Mouse (Mus musculus): Measurements from ENCODE around the gene Arhgap9. TPM values are rescaled to one million over a fixed set of nuclear protein-coding genes. Genes with fewer than 3 reads are reported as not detected.

Gene Arhgap9
- polyA plus RNA-seq, 1 experiment from 2014 or later: 6.7 TPM

DNA sequence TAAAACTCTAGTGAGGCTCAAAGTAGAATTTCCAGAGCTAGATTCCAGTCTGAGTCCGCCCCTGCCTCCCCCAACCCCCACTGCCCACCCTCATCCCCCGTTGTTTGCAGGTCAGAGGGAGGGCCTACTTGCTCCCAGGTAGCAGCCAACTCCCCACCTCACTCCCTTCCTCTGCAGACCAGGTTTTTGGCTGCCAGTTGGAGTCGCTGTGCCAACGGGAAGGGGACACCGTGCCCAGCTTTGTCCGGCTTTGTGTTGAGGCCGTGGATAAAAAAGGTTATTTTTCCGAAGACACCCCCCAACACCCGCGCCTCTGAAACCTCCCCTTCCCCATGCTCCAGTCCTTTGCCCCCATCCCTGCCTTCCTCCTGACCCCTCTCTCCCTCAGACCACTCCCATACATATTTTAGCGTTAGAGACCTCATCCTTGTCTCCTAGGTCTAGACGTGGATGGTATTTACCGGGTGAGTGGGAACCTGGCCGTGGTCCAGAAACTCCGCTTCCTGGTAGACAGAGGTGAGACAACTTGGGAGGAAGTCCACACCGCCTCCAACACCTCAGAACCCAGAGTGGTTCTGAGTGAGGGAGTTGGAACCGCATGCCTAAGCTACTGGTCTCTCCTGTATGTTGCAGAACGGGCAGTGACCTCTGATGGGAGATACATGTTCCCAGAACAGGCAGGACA, 5.8 kb downstream of the Arhgap9 start:
- H3K4me2 ChIP-seq (replicated peaks): no peak overlapping the region
- peaks cover 39% of the 10 kb centered on the region for H3K27me3 ChIP-seq (replicated peaks)
- no peaks in the 10 kb centered on the region for H3K9me3 ChIP-seq
- peaks cover 17% of the 10 kb centered on the region for H3K4me1 ChIP-seq (replicated peaks)
- no peak overlapping the region for H3K27ac ChIP-seq
- H3K36me3 ChIP-seq: no peaks in the 10 kb centered on the region; the same call in 1 of the 2 replicates
- no peak overlapping the region for H3K4me3 ChIP-seq (replicated peaks)
- no peak for ATAC-seq
- 54% methylated on average over 18 of the region's 18 CpGs for WGBS
- no peak overlapping the region for H3K9ac ChIP-seq

DNA sequence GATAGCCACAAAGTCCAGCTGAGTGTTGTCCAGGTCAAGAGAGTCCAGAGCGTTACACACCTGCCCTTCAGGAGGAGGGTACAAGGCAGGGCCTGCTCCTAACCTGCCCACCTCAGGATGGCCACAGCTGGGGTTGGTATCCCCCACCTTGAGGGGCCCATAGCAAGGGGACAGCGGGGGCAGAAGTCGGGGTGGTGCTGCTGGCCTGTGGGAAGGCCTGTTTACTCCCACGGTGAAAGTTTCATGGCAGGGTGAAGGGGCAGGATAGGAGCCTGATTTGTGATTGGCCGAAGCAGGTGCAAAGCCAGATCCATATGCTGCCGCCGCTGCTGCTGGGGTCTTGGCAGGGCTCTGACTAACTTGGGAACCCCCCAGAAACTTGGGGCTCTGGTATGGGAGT, 8.4 kb downstream of the Arhgap9 start:
- ATAC-seq: no peak
- H3K4me2 ChIP-seq (replicated peaks): no peak overlapping the region
- H3K27me3 ChIP-seq (replicated peaks): peaks cover 39% of the 10 kb centered on the region
- H3K9ac ChIP-seq: no peak overlapping the region
- peaks cover 16% of the 10 kb centered on the region for H3K4me1 ChIP-seq (replicated peaks)
- no peaks in the 10 kb centered on the region for H3K9me3 ChIP-seq
- H3K27ac ChIP-seq: no peak overlapping the region
- H3K4me3 ChIP-seq (replicated peaks): no peak overlapping the region
- WGBS: 77% methylated on average over 7 of the region's 7 CpGs
- peaks cover 4% of the 10 kb centered on the region; the same call in 1 of the 2 replicates for H3K36me3 ChIP-seq

DNA sequence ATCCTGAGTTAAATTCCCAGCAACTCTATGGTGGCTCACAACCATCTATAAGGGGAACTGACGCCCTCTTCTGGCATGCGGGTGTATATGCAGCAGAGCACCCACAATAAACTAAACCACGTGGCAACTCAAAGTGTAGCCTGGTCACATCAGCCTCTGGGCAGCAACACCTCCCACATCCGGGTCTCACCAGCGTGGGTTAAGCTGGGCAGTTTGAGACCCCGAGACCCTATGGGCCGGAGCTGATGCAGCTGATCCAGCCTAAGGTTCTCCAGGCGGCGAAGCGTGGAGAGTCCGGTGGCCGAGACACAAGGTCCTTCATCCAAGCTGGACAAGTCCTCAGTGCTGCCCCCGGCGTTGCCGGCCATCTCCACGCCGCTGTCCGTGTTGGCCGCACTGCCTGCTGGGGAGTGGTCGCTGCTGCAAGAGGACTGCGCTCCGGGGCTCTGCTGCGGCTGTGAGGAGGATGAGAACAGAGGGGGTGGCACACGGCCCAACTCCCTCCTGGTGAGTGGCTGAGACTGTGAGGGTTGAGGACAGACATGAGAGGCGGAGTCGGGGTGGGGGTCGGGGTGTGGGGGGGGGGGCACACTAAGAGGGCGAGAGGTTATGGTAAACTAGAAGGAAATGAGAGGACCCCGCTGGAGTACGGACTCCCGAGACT, 10.6 kb downstream of the Arhgap9 start:
- peaks cover 25% of the 10 kb centered on the region for H3K27me3 ChIP-seq (replicated peaks)
- 0 out of 2 replicates have a peak, but pooled peaks have one; percentile 29 for ATAC-seq
- no peak overlapping the region for H3K9ac ChIP-seq
- no peaks in the 10 kb centered on the region for H3K9me3 ChIP-seq
- no peak overlapping the region for H3K27ac ChIP-seq
- no peaks in the 10 kb centered on the region for H3K4me1 ChIP-seq (replicated peaks)
- 48% methylated on average over 31 of the region's 31 CpGs for WGBS
- no peak overlapping the region for H3K4me3 ChIP-seq (replicated peaks)
- H3K4me2 ChIP-seq (replicated peaks): peak overlapping the region; percentile 40
- H3K36me3 ChIP-seq: peaks cover 4% of the 10 kb centered on the region; the same call in 1 of the 2 replicates

DNA sequence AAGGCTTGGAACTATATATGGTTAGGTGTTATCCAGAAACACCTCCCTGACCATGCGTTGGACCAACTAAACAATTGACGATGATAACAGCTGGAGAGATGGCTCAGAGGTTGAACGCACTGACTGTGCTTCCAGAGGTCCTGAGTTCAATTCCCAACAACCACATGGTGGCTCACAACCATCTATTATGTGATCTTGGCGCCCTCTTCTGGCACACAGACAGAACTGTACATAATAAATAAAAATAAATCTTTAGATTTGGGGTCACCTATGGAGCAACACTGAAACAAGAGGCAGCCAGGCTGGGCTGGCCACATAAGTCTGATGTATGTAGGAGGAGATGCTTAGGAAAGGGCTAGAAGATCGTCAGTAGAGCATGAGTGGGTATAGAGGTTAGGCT, 11.4 kb downstream of the Arhgap9 start:
- WGBS: 65% methylated on average over 5 of the region's 5 CpGs
- Histone ChIP-seq H3K9me3 (no peaks in the 10 kb centered on the region), H3K4me1 (replicated peaks) (no peaks in the 10 kb centered on the region), H3K36me3 (peaks cover 4% of the 10 kb centered on the region; the same call in 1 of the 2 replicates), H3K27me3 (replicated peaks) (peaks cover 18% of the 10 kb centered on the region), H3K9ac (no peak overlapping the region), H3K27ac (no peak overlapping the region), H3K4me3 (replicated peaks) (no peak overlapping the region), H3K4me2 (replicated peaks) (no peak overlapping the region)
- no peak for ATAC-seq

DNA sequence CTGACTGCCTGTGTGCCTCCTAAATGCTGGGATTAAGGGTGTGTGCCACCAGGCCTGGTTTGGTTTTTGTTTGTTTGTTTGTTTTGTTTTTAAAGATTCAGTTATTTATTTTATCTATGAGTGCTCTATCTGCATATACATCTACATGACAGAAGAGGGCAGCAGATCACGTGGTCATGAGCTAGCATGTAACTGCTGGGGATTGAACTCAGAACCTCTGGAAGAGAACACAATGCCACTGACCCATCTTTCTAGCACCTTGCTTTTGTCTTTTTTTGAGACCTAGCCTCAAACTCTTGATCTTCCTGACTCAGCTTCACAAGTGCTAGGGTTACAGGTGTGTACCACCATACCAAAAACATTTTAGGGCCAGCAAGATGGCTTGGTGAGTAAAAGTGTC, 13.5 kb downstream of the Arhgap9 start:
- Histone ChIP-seq H3K9ac (no peak overlapping the region), H3K4me3 (replicated peaks) (no peak overlapping the region), H3K36me3 (0 out of 2 replicates have a peak, but pooled peaks cover 4% of the 10 kb centered on the region), H3K4me2 (replicated peaks) (no peak overlapping the region), H3K9me3 (no peaks in the 10 kb centered on the region), H3K27ac (no peak overlapping the region), H3K27me3 (replicated peaks) (0 out of 2 replicates have a peak, but pooled peaks cover 2% of the 10 kb centered on the region), H3K4me1 (replicated peaks) (peaks cover 8% of the 10 kb centered on the region; the same call in 1 of the 2 replicates)
- no peak for ATAC-seq
- WGBS: 56% methylated on average over 1 of the region's 1 CpGs

DNA sequence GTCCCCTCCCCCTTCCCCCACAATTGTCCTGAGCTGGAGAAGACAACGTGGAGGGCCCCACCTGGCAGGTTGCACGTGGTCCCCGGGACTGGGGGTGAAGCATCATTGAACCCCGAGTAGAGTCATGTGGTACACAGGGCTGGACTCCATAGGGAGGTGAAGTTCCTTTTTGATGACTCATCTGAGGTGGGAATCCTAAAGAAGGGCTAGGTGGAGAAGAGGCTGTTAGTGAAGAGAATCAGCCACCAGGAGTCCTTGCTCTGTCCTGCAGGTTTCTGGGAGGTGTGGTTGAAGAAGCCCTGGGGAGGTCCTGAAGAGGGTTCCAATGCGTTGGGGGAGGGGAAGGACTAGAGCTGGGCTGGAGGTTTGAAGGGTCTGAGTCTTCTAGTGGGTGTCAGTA, 15.2 kb downstream of the Arhgap9 start:
- no peak overlapping the region for H3K4me3 ChIP-seq (replicated peaks)
- H3K9me3 ChIP-seq: no peaks in the 10 kb centered on the region
- H3K4me2 ChIP-seq (replicated peaks): no peak overlapping the region
- H3K27ac ChIP-seq: no peak overlapping the region
- no peak overlapping the region for H3K9ac ChIP-seq
- H3K36me3 ChIP-seq: 0 out of 2 replicates have a peak, but pooled peaks cover 4% of the 10 kb centered on the region
- ATAC-seq: no peak
- 50% methylated on average over 5 of the region's 5 CpGs for WGBS
- H3K27me3 ChIP-seq (replicated peaks): peaks cover 10% of the 10 kb centered on the region
- peaks cover 14% of the 10 kb centered on the region for H3K4me1 ChIP-seq (replicated peaks)

DNA sequence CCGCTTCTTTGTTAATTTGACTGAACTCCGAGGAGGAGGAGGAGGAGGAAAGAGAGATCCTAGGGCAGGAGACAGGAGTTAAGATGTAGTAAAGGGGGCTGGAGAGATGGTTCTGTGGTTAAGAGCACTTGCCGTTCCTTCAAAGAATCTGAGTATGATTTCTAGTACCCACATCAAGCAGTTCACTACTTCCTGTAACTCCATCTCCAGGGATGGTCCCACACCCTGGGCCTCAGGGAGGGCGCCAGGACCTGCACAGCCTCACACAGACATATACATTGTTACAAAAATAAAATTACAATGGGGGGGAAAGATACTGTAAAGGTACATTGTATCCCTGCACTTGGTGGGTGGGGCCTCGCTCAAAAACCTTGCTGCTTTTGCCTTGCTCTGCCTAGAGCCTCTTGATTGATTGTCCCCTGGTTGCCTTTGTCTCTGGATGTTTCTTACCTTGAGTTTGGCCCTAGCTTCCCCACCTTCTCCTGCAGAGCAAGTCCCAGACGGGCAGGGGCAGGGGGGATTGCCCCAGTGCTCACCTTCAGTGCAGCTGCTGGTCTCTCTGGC, 15.9 kb downstream of the Arhgap9 start:
- no peak overlapping the region for H3K4me2 ChIP-seq (replicated peaks)
- 87% methylated on average over 6 of the region's 6 CpGs for WGBS
- no peak for ATAC-seq

DNA sequence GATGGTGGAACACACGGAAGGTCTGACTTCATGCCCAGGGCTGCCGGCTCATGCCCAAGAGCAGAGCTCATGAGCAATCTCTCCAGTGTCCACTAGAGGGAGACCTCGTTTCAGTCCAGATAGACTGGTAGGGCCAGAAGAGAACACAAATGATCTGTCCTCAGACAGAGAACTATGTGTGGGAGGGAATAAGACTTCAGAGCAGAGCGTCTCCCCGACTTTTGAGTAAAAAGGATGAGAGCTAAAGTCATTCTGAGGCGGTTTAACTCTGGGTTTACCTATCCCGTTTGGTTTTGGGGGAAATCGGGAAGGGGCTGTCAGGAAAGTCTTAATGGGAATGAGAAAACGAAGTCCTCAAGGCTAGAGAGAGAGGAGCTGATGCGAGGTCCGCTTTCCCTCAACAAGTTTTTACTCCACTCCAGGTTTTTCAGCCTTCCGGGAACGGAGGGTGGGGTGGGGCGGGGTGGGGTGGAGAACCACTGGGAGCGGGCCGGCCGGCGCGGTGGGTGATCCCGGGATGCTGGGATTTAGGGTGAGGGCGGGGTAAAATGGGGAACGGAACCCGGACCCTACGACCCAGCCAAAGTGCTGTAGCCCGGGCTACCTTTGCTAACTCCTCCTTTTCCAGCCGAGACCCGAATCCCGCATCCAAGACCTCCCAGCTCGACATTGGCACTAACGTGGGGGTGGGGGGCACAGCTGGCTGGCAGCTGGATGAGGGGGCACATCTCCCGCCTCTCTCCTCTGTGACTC, 17.3 kb downstream of the Arhgap9 start:
- Histone ChIP-seq H3K36me3 (no peaks in the 10 kb centered on the region), H3K4me1 (replicated peaks) (peaks cover 17% of the 10 kb centered on the region), H3K9ac (peak overlapping the region; percentile 43), H3K9me3 (no peaks in the 10 kb centered on the region), H3K4me2 (replicated peaks) (peak overlapping the region; percentile 82), H3K27me3 (replicated peaks) (peaks cover 10% of the 10 kb centered on the region), H3K27ac (peak overlapping the region; percentile 89), H3K4me3 (replicated peaks) (peak overlapping the region; percentile 49)
- WGBS: under 1% methylated on average over 31 of the region's 31 CpGs
- ATAC-seq: peak; percentile 80

More for the DNA sequence above, 15.9 kb downstream of the Arhgap9 start:
- H3K36me3 ChIP-seq: 0 out of 2 replicates have a peak, but pooled peaks cover 4% of the 10 kb centered on the region
- H3K27me3 ChIP-seq (replicated peaks): peaks cover 10% of the 10 kb centered on the region
- no peak overlapping the region for H3K27ac ChIP-seq
- H3K9ac ChIP-seq: no peak overlapping the region
- H3K4me1 ChIP-seq (replicated peaks): peaks cover 17% of the 10 kb centered on the region
- H3K9me3 ChIP-seq: no peaks in the 10 kb centered on the region
- no peak overlapping the region for H3K4me3 ChIP-seq (replicated peaks)

DNA sequence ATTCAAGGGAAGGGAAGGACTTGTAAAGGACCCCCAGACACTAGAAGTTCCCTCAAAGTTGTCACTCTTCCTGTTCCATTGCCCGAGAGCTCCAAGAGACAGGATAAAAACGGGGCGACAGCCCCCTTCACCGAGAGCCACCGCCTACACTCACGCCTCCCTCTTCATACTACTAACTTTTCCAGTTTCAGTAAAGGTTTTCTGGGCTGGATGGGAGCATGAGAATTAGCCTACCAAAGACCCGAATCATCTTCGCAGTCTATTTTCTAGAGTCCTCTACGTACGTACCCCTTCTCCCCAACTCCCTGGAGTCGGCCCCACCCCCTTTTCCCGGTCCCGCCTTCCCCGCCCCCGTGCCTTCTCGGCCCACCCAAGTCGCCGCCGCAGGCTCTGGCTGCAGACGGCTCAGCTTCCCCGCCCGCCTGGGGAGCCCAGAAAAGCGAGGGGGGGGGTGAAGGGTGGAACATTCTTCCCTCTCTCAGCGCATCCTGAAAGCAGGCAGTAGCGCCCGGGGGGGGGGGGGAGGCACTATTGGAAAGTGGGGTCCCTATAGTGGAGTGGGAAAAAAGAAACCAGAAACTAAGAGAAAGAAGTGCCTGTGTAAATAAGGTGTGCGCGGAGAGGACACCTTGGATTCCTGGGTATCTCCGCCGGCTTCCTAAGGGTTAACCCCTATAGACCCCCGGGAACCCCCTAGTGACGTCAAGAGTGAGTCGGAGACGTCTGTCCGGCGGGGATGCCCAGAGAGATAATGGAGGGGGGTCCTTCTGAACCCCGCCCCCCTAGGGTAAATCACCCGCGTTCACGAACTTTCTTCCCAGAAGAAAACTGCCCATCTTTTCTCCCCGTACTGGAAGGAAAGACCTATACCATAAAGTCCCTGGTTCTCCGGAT, 18.2 kb downstream of the Arhgap9 start:
- peak; percentile 64 for ATAC-seq
- H3K36me3 ChIP-seq: no peaks in the 10 kb centered on the region
- WGBS: under 1% methylated on average over 41 of the region's 42 CpGs
- H3K4me1 ChIP-seq (replicated peaks): peaks cover 17% of the 10 kb centered on the region
- H3K27me3 ChIP-seq (replicated peaks): peaks cover 10% of the 10 kb centered on the region
- H3K9ac ChIP-seq: peak overlapping the region; percentile 43
- peak overlapping the region; percentile 49 for H3K4me3 ChIP-seq (replicated peaks)
- peak overlapping the region; percentile 82 for H3K4me2 ChIP-seq (replicated peaks)
- H3K27ac ChIP-seq: peak overlapping the region; percentile 89
- no peaks in the 10 kb centered on the region for H3K9me3 ChIP-seq

DNA sequence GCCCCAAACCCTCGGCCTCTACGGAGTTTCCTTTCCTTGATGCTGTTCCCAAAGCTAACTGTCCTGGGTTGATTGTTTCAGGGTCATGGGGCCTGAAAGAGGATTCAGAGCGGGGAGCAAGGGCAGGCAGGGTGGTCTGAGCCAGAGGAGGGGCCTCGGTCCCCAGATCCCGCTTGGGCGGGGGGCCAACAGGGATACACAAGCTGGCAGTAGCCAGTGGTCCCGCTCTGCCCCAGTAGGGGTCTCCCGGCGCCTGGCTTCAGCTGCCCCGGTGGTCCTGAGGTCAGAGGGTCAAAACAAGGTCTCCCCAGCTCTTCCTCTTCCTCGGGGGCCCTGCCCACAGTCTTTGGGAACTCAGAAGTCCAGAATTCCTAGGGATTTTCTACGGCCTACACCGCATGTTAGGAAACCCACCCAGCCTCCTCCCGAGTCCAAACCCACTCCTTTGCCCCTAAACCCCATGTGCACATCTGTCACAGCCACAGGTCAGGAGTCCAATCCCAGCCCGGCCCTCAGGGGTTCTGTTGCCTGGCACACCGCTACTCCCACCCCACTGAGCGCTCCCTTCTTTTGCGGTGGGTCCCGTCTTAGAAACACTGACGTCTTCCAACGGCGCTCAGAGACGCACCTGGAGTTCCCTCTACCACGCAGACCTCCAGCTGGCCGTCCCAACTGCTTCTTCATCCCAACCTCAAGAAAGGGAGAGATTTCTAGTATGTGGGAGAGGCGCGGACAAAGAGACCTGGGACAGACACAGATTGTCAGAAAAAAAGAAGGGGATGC, 19.0 kb downstream of the Arhgap9 start:
- H3K27me3 ChIP-seq (replicated peaks): peaks cover 10% of the 10 kb centered on the region
- H3K4me1 ChIP-seq (replicated peaks): peaks cover 17% of the 10 kb centered on the region
- no peaks in the 10 kb centered on the region for H3K36me3 ChIP-seq
- peak overlapping the region; percentile 43 for H3K9ac ChIP-seq
- peak overlapping the region; percentile 81 for H3K27ac ChIP-seq
- no peak for ATAC-seq
- no peaks in the 10 kb centered on the region for H3K9me3 ChIP-seq
- peak overlapping the region; percentile 82 for H3K4me2 ChIP-seq (replicated peaks)
- WGBS: 2% methylated on average over 27 of the region's 27 CpGs
- peak overlapping the region; percentile 49 for H3K4me3 ChIP-seq (replicated peaks)

DNA sequence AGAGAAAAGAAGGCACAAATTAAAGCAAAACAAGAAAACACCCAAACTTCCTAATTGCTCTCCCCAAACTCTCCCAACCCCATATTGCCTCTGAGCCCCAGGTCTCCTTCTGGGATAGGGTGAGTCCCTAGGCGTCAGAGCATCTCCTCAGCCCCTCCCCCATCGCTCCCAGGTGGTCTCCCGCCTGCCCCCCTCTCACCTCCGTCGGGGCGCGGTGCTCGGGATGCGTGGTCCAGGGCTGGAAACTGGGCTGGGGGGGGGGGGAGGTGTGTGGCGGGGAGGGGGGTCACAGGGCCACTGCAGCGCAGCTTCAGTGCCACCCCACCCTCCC, 19.6 kb downstream of the Arhgap9 start:
- Histone ChIP-seq H3K27ac (peak overlapping the region; percentile 81), H3K9ac (peak overlapping the region; percentile 43), H3K4me1 (replicated peaks) (peaks cover 17% of the 10 kb centered on the region), H3K4me3 (replicated peaks) (peak overlapping the region; percentile 49), H3K4me2 (replicated peaks) (peak overlapping the region; percentile 82), H3K9me3 (no peaks in the 10 kb centered on the region), H3K27me3 (replicated peaks) (peaks cover 10% of the 10 kb centered on the region), H3K36me3 (no peaks in the 10 kb centered on the region)
- no peak for ATAC-seq
- 2% methylated on average over 8 of the region's 11 CpGs for WGBS

All from intestine, embryonic 15.5 days (tissue).